Mouse (Mus musculus): ENCODE results near the gene Dixdc1. TPM values are rescaled to one million over a fixed set of nuclear protein-coding genes. Genes with fewer than 3 reads are reported as not detected.

The Dixdc1 gene
- polyA plus RNA-seq, 1 experiment from 2014 or later, result 25.2 TPM

GRCm38 (mm10) chr9:50751323-50751722 lies 12.0 kb upstream of the Dixdc1 start, which contains the start of gene Cryab:
Gene Cryab (plus strand): TSS chr9:50751325.
- no peak within 1 kb of the TSS for H3K4me3 ChIP-seq (ENCODE audit: low read depth, low read length)
- H3K4me2 ChIP-seq (replicated peaks; ENCODE audit: low read depth, low read length), result no peak within 1 kb of the TSS
- ATAC-seq (ENCODE audit: low FRiP score) (no peak), DNase-seq (ENCODE audit: low spot score) (no peak)
- no peak within 1 kb of the TSS for H3K9ac ChIP-seq (ENCODE audit: low read depth, low read length)
- no peak within 1 kb of the TSS for H3K27ac ChIP-seq (ENCODE audit: low read depth, low read length)
- H3K9me3 ChIP-seq (ENCODE audit: control insufficient read depth, low read length), result no peaks in the 10 kb centered on the region
- H3K4me1 ChIP-seq (replicated peaks; ENCODE audit: control insufficient read depth, insufficient read depth, low read length), result 0 out of 2 replicates have a peak, but pooled peaks cover 1% of the 10 kb centered on the region
- WGBS, result 73% methylated on average over 22 of the region's 22 CpGs
- H3K36me3 ChIP-seq (ENCODE audit: control insufficient read depth, insufficient read depth, low read length), result no peaks in the 10 kb centered on the region
- H3K27me3 ChIP-seq (ENCODE audit: control insufficient read depth, insufficient read depth, low read length), result no peaks in the 10 kb centered on the region

- Histone ChIP-seq H3K27me3 (ENCODE audit: control insufficient read depth, insufficient read depth, low read length) (no peaks in the 10 kb centered on the region), H3K4me1 (replicated peaks; ENCODE audit: control insufficient read depth, insufficient read depth, low read length) (0 out of 2 replicates have a peak, but pooled peaks cover 4% of the 10 kb centered on the region), H3K27ac (ENCODE audit: low read depth, low read length) (no peak overlapping the region), H3K4me2 (replicated peaks; ENCODE audit: low read depth, low read length) (no peak overlapping the region), H3K9me3 (ENCODE audit: control insufficient read depth, low read length) (no peaks in the 10 kb centered on the region), H3K36me3 (ENCODE audit: control insufficient read depth, insufficient read depth, low read length) (no peaks in the 10 kb centered on the region), H3K9ac (ENCODE audit: low read depth, low read length) (no peak overlapping the region), H3K4me3 (ENCODE audit: low read depth, low read length) (no peak overlapping the region)
- DNase-seq (ENCODE audit: low spot score) (no peak), ATAC-seq (ENCODE audit: low FRiP score) (no peak)
- 79% methylated on average over 6 of the region's 6 CpGs for WGBS
Measured at GRCm38 (mm10) chr9:50750706-50751105, 11.4 kb upstream of the Dixdc1 start.

GRCm38 (mm10) chr9:50746214-50746677 lies 6.9 kb upstream of the Dixdc1 start, which contains the start of gene 2310030G06Rik:
Gene 2310030G06Rik (minus strand): TSS chr9:50746536.
- Histone ChIP-seq H3K9ac (ENCODE audit: low read depth, low read length) (peak within 1 kb of the TSS; percentile 45; the same call in 1 of the 2 replicates), H3K36me3 (ENCODE audit: control insufficient read depth, insufficient read depth, low read length) (no peaks in the 10 kb centered on the region), H3K4me2 (replicated peaks; ENCODE audit: low read depth, low read length) (peak within 1 kb of the TSS; percentile 46), H3K9me3 (ENCODE audit: control insufficient read depth, low read length) (no peaks in the 10 kb centered on the region), H3K27me3 (ENCODE audit: control insufficient read depth, insufficient read depth, low read length) (no peaks in the 10 kb centered on the region), H3K27ac (ENCODE audit: low read depth, low read length) (no peak within 1 kb of the TSS), H3K4me3 (ENCODE audit: low read depth, low read length) (peak within 1 kb of the TSS; percentile 23), H3K4me1 (replicated peaks; ENCODE audit: control insufficient read depth, insufficient read depth, low read length) (0 out of 2 replicates have a peak, but pooled peaks cover 4% of the 10 kb centered on the region)
- ATAC-seq (ENCODE audit: low FRiP score) (no peak), DNase-seq (ENCODE audit: low spot score) (peak; percentile 36)
- WGBS, result 1% methylated on average over 19 of the region's 19 CpGs

GRCm38 (mm10) chr9:50745806-50746205 lies 6.5 kb upstream of the Dixdc1 start:
- H3K4me3 ChIP-seq (ENCODE audit: low read depth, low read length), result peak overlapping the region; percentile 23
- H3K36me3 ChIP-seq (ENCODE audit: control insufficient read depth, insufficient read depth, low read length), result no peaks in the 10 kb centered on the region
- no peak overlapping the region for H3K27ac ChIP-seq (ENCODE audit: low read depth, low read length)
- peak overlapping the region; percentile 46 for H3K4me2 ChIP-seq (replicated peaks; ENCODE audit: low read depth, low read length)
- no peak for ATAC-seq (ENCODE audit: low FRiP score)
- H3K4me1 ChIP-seq (replicated peaks; ENCODE audit: control insufficient read depth, insufficient read depth, low read length), result 0 out of 2 replicates have a peak, but pooled peaks cover 4% of the 10 kb centered on the region
- no peaks in the 10 kb centered on the region for H3K27me3 ChIP-seq (ENCODE audit: control insufficient read depth, insufficient read depth, low read length)
- no peak for DNase-seq (ENCODE audit: low spot score)
- WGBS, result 13% methylated on average over 7 of the region's 7 CpGs
- peak overlapping the region; percentile 45; the same call in 1 of the 2 replicates for H3K9ac ChIP-seq (ENCODE audit: low read depth, low read length)
- H3K9me3 ChIP-seq (ENCODE audit: control insufficient read depth, low read length), result no peaks in the 10 kb centered on the region

GRCm38 (mm10) chr9:50742744-50743143 lies 3.4 kb upstream of the Dixdc1 start:
- Histone ChIP-seq H3K27me3 (ENCODE audit: control insufficient read depth, insufficient read depth, low read length) (no peaks in the 10 kb centered on the region), H3K36me3 (ENCODE audit: control insufficient read depth, insufficient read depth, low read length) (no peaks in the 10 kb centered on the region), H3K9ac (ENCODE audit: low read depth, low read length) (no peak overlapping the region), H3K9me3 (ENCODE audit: control insufficient read depth, low read length) (no peaks in the 10 kb centered on the region), H3K4me2 (replicated peaks; ENCODE audit: low read depth, low read length) (no peak overlapping the region), H3K4me1 (replicated peaks; ENCODE audit: control insufficient read depth, insufficient read depth, low read length) (0 out of 2 replicates have a peak, but pooled peaks cover 4% of the 10 kb centered on the region), H3K4me3 (ENCODE audit: low read depth, low read length) (no peak overlapping the region), H3K27ac (ENCODE audit: low read depth, low read length) (no peak overlapping the region)
- DNase-seq (ENCODE audit: low spot score) (no peak), ATAC-seq (ENCODE audit: low FRiP score) (no peak)
- WGBS, result 73% methylated on average over 2 of the region's 2 CpGs

GRCm38 (mm10) chr9:50742261-50742660 lies 2.9 kb upstream of the Dixdc1 start:
- Histone ChIP-seq H3K9me3 (ENCODE audit: control insufficient read depth, low read length) (no peaks in the 10 kb centered on the region), H3K27me3 (ENCODE audit: control insufficient read depth, insufficient read depth, low read length) (no peaks in the 10 kb centered on the region), H3K4me1 (replicated peaks; ENCODE audit: control insufficient read depth, insufficient read depth, low read length) (0 out of 2 replicates have a peak, but pooled peaks cover 4% of the 10 kb centered on the region), H3K27ac (ENCODE audit: low read depth, low read length) (no peak overlapping the region), H3K9ac (ENCODE audit: low read depth, low read length) (no peak overlapping the region), H3K36me3 (ENCODE audit: control insufficient read depth, insufficient read depth, low read length) (no peaks in the 10 kb centered on the region), H3K4me3 (ENCODE audit: low read depth, low read length) (no peak overlapping the region), H3K4me2 (replicated peaks; ENCODE audit: low read depth, low read length) (no peak overlapping the region)
- no peak for ATAC-seq (ENCODE audit: low FRiP score)
- no peak for DNase-seq (ENCODE audit: low spot score)
- 87% methylated on average over 3 of the region's 3 CpGs for WGBS

- Histone ChIP-seq H3K9me3 (ENCODE audit: control insufficient read depth, low read length) (no peaks in the 10 kb centered on the region), H3K27me3 (ENCODE audit: control insufficient read depth, insufficient read depth, low read length) (no peaks in the 10 kb centered on the region), H3K4me1 (replicated peaks; ENCODE audit: control insufficient read depth, insufficient read depth, low read length) (0 out of 2 replicates have a peak, but pooled peaks cover under 1% of the 10 kb centered on the region), H3K4me2 (replicated peaks; ENCODE audit: low read depth, low read length) (no peak overlapping the region), H3K36me3 (ENCODE audit: control insufficient read depth, insufficient read depth, low read length) (no peaks in the 10 kb centered on the region), H3K9ac (ENCODE audit: low read depth, low read length) (no peak overlapping the region), H3K27ac (ENCODE audit: low read depth, low read length) (no peak overlapping the region), H3K4me3 (ENCODE audit: low read depth, low read length) (no peak overlapping the region)
- WGBS, result 85% methylated on average over 14 of the region's 14 CpGs
- ATAC-seq (ENCODE audit: low FRiP score) (no peak), DNase-seq (ENCODE audit: low spot score) (no peak)
Measured at GRCm38 (mm10) chr9:50740867-50741784, 1.8 kb upstream of the Dixdc1 start.

- Histone ChIP-seq H3K27ac (ENCODE audit: low read depth, low read length) (no peak overlapping the region), H3K9me3 (ENCODE audit: control insufficient read depth, low read length) (no peaks in the 10 kb centered on the region), H3K9ac (ENCODE audit: low read depth, low read length) (no peak overlapping the region), H3K4me2 (replicated peaks; ENCODE audit: low read depth, low read length) (no peak overlapping the region), H3K4me3 (ENCODE audit: low read depth, low read length) (no peak overlapping the region), H3K4me1 (replicated peaks; ENCODE audit: control insufficient read depth, insufficient read depth, low read length) (0 out of 2 replicates have a peak, but pooled peaks cover 7% of the 10 kb centered on the region), H3K27me3 (ENCODE audit: control insufficient read depth, insufficient read depth, low read length) (no peaks in the 10 kb centered on the region), H3K36me3 (ENCODE audit: control insufficient read depth, insufficient read depth, low read length) (no peaks in the 10 kb centered on the region)
- WGBS, result 8% methylated on average over 9 of the region's 9 CpGs
- DNase-seq (ENCODE audit: low spot score) (peak; percentile 77), ATAC-seq (ENCODE audit: low FRiP score) (no peak)
Measured at GRCm38 (mm10) chr9:50734989-50735388, 4.3 kb downstream of the Dixdc1 start.
